Mouse (Mus musculus): ENCODE results near the gene Podxl2.

The Podxl2 gene

DNA sequence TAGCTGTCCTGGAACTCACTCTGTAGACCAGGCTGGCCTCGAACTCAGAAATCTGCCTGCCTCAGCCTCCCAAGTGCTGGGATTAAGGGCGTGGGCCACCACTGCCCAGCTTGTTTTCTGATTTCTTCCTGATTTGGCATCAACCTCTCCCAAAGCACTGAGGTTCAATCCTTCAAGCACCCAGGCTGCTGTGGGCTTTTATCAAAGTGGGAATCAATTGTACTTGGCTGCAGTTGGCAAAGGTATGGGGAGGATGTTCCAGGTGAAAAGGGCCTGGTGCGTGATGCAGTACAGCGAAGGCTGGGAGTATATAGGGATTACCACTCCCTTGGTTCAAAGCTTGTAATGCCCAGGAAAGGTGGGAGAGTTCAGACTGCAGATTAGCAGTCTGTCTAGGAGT lies 24.2 kb upstream of the Podxl2 start:
- no peak for TF ChIP-seq GATA4 (IDR thresholded peaks at IDR 0.05; ENCODE audit: insufficient replicate concordance, low read length)

GRCm38 (mm10) chr6:88898534-88899048 lies 23.7 kb upstream of the Podxl2 start, which contains the start of gene Mcm2:
Gene Mcm2 (minus strand): TSS chr6:88898780.
- TF ChIP-seq GATA4 (IDR thresholded peaks at IDR 0.05; ENCODE audit: insufficient replicate concordance, low read length), result no peak

GRCm38 (mm10) chr6:88897246-88897645 lies 22.4 kb upstream of the Podxl2 start:
- no peak for TF ChIP-seq GATA4 (IDR thresholded peaks at IDR 0.05; ENCODE audit: insufficient replicate concordance, low read length)

DNA sequence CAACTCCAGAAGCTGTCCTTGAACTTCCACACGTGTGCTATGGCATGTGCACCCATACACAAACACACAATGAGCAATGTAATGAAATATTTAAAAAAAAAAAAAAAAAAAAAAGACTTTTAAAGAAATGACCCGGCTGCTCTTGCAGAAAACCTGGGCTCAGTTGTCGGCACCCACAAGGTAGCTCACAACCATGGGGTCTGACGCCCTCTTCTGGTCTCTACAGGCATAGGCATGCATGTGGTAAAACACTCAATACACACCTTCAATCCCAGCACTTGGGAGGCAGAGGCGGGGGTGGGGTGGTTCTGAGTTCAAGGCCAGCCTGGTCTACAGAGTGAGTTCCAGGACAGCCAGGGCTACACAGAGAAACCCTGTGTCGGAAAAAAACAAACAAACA lies 21.1 kb upstream of the Podxl2 start:
- no peak for TF ChIP-seq GATA4 (IDR thresholded peaks at IDR 0.05; ENCODE audit: insufficient replicate concordance, low read length)

- TF ChIP-seq GATA4 (IDR thresholded peaks at IDR 0.05; ENCODE audit: insufficient replicate concordance, low read length), result no peak
Observed at GRCm38 (mm10) chr6:88893559-88893958, 18.7 kb upstream of the Podxl2 start.

- no peak for TF ChIP-seq GATA4 (IDR thresholded peaks at IDR 0.05; ENCODE audit: insufficient replicate concordance, low read length)
Observed at GRCm38 (mm10) chr6:88890832-88891231, 16.0 kb upstream of the Podxl2 start.

- TF ChIP-seq GATA4 (IDR thresholded peaks at IDR 0.05; ENCODE audit: insufficient replicate concordance, low read length), result no peak
Observed at GRCm38 (mm10) chr6:88889410-88890042, 14.7 kb upstream of the Podxl2 start.

DNA sequence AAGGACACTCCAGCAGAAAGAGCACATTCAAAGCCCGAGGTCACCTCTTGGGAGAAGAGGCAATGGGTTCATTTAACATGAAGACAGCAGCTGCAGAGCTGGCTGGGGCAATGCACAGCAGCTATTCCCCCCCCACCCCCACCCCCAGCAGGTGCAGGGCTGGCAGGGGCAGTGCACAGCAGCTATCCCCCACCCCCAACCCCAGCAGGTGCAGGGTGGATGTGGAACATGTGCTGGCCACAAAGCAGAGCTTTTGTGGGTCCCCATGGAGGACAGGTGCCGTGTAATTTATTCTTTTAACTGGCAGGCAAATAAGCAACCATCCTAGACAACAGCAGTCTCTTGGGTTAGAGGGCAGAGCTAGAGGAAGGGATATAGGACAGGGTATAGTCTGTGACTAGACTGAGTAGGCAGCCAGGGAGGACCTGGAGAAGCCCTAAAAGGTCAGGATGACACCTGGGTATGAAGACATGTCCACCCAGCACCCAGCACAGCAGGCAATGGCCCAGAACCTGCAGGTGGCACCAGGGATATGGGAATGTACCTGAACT lies 11.6 kb upstream of the Podxl2 start:
- no peak for TF ChIP-seq GATA4 (IDR thresholded peaks at IDR 0.05; ENCODE audit: insufficient replicate concordance, low read length)

DNA sequence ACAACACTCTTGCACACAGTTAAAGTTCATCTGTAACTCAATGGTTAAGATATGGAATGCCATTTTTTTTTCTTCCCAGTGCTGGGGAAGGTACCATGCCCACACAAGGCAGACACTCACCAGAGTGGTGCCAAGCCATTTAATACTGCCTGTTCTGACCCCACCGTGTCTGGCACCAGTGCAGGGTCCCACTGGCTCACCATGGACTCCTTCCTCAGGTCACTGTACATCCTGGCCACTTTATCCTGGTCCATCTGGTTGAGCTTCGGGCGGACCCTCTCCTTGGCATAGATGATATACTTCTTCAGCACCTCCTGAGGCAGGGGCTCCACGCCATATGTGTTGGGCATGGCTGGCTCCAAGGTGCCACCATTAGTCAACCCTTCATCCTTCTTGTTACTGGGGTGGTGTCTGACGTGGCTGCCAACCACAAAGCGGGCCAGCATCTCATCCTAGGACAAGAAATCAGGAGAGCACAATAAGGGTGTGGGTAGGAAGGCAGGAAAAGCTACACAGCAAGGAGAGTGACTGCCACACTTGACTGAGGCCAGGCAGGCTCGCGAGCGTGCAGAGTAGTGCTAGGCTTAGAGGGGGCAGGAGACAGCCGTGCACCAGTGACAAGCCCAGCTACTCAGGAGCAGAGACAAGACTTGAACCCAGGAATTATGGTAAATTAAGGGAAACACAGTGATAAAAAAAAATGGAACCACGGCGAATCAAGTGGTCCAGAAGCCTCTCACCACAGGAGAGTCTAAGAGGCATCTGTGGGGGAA lies 11.0 kb upstream of the Podxl2 start:
- no peak for TF ChIP-seq GATA4 (IDR thresholded peaks at IDR 0.05; ENCODE audit: insufficient replicate concordance, low read length)

DNA sequence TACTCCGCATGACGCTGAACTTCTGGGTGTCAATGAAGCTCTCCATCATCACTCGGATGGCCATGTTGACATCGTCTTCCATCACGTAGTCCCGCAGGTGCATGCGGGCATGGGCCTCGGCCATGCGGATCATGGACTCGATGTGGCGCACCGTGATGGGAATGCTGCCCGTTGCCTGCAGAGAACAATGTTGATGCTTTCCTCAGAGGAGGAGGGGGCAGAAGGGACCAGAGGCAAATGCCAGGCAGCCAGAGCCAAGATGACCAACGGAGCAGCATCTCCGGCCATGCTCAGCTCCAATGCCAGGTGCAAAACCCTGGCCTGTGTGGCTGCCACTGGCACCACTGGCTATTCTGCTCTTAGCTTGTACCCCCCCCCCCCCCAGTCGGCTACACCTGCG lies 9.8 kb upstream of the Podxl2 start:
- no peak for TF ChIP-seq GATA4 (IDR thresholded peaks at IDR 0.05; ENCODE audit: insufficient replicate concordance, low read length)

- no peak for TF ChIP-seq GATA4 (IDR thresholded peaks at IDR 0.05; ENCODE audit: insufficient replicate concordance, low read length)
Observed at GRCm38 (mm10) chr6:88884195-88884594, 9.4 kb upstream of the Podxl2 start.

GRCm38 (mm10) chr6:88881334-88881733 lies 6.5 kb upstream of the Podxl2 start:
- no peak for TF ChIP-seq GATA4 (IDR thresholded peaks at IDR 0.05; ENCODE audit: insufficient replicate concordance, low read length)

GRCm38 (mm10) chr6:88879471-88879870 lies 4.6 kb upstream of the Podxl2 start:
- TF ChIP-seq GATA4 (IDR thresholded peaks at IDR 0.05; ENCODE audit: insufficient replicate concordance, low read length), result no peak

DNA sequence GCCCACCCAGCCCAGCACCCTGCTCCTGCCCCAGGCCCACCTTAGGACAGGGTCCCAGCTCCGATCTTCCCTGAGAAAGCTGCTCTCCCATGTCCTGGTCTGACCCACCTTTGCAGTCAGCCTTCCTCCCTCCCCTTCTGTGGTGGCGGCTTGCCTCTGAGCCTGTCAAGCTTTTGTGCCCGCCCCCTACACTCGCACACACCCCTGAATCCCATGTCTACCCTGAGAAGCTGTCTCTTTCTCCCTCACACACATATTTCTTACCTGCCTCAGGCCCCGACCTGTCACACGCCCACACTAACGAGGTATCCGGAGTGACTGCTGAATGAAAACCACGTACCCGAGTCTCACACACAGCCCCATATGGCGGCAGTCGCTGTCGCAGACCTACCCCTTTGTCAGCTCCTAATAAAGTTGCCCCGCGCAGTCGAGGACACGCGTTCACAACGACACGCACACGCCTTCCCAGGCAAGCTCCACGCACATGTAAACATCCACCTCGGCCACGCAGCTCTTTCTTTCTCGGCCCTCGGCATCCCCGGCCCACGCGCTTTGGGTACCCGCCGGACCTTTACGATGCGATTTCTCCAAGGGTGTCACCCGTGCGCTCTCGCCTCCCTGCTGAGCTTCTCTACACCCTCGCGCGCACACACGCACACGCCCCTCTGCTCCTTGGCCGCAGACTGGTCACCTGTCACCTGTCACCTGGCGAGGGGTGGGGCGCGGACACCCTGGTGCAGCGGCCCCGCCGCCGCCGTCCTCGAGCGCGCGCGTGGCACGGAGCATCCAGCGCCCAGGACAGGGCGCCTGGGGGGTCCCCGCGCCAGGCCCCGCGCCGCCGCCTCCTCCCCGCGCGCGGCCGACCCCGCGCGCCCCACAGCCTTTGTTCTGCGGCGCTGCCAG lies 628 bp downstream of the Podxl2 start:
- TF ChIP-seq GATA4 (IDR thresholded peaks at IDR 0.05; ENCODE audit: insufficient replicate concordance, low read length), result no peak

DNA sequence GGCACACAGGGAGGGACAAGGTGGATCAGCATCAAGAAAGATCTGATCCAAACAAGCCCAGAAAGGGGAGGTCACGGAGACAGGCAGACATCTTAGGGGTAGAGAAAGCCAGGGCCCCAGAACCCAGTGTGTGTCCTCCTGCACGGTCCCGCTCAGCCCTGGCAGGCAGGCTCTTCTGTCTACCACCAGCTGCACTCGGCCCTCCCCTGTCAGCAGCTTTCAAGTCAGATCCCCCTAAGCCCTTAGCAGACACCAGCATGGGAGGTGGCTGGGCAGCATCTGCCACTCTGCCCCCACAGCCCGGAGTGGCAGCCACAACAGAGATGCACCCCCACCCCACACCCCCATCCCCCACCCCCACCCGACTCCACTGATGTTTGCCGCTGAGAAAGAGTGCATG lies 2.0 kb downstream of the Podxl2 start:
- no peak for TF ChIP-seq GATA4 (IDR thresholded peaks at IDR 0.05; ENCODE audit: insufficient replicate concordance, low read length)
